Mouse (Mus musculus) stomach, postnatal 0 days (tissue): ENCODE measurements around the gene Selenbp1.
"Not testable (repeated sequence)": the region's sequence is repeated elsewhere in the genome, so short reads cannot be mapped to it uniquely, and the experiment has no call there.

Experiments used
- CTCF ChIP-seq: IDR thresholded peaks from 2 replicates; pipeline ENCODE4 v1.5.1; 2016; ENCODE audit warnings: antibody characterized with exemption, low read depth, mild to moderate bottlenecking, moderate library complexity
- EP300 ChIP-seq: optimal IDR thresholded peaks from 2 replicates; pipeline ENCODE3; 2016; ENCODE audit warnings: antibody characterized with exemption

DNA sequence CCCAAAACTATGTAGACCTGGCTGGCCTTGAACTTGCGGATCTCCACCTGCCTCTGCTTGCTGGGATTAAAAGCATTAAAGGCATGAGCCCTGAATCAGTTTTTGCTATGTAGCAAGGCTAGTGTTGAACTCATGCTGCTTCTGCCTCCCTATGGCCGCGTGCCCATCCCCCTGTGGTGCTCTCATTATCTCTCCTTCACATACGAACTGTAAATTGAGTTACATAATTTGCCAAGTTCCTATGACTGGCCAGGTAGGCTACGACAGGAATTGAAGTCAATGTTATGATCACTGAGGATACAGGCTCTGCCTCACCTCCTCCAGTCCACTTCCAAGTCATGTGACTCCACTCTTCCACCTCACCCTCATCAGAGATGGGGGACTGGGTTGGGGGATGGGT, 3.3 kb downstream of the Selenbp1 start:
- TF ChIP-seq EP300, CTCF: not testable (repeated sequence)
